Mouse (Mus musculus): ENCODE measurements around the gene Rexo1. TPM values are rescaled to one million over a fixed set of nuclear protein-coding genes. Genes with fewer than 3 reads are reported as not detected.

Gene Rexo1
- polyA plus RNA-seq, 1 experiment from 2014 or later, result 25.8 TPM

GRCm38 (mm10) chr10:80586407-80587304, 25.3 kb upstream of the Rexo1 start:
- Histone ChIP-seq H3K27ac (ENCODE audit: low read depth, low read length) (peak overlapping the region; percentile 39; the same call in 1 of the 2 replicates), H3K9ac (ENCODE audit: low read depth, low read length) (no peak overlapping the region), H3K36me3 (ENCODE audit: control insufficient read depth, insufficient read depth, low read length) (peaks cover 8% of the 10 kb centered on the region), H3K4me3 (ENCODE audit: low read length) (no peak overlapping the region), H3K4me1 (ENCODE audit: control insufficient read depth, insufficient read depth, low read depth, low read length) (peaks cover 21% of the 10 kb centered on the region), H3K9me3 (ENCODE audit: control insufficient read depth, low read length) (no peaks in the 10 kb centered on the region), H3K4me2 (ENCODE audit: low read length) (no peak overlapping the region), H3K27me3 (replicated peaks; ENCODE audit: control insufficient read depth, insufficient read depth, low read length) (no peaks in the 10 kb centered on the region)
- no peak for ATAC-seq
- 95% methylated on average over 44 of the region's 51 CpGs for WGBS

- WGBS, result 96% methylated on average over 8 of the region's 8 CpGs
- Histone ChIP-seq H3K4me2 (ENCODE audit: low read length) (no peak overlapping the region), H3K27ac (ENCODE audit: low read depth, low read length) (no peak overlapping the region), H3K27me3 (replicated peaks; ENCODE audit: control insufficient read depth, insufficient read depth, low read length) (no peaks in the 10 kb centered on the region), H3K4me1 (ENCODE audit: control insufficient read depth, insufficient read depth, low read depth, low read length) (peaks cover 21% of the 10 kb centered on the region), H3K9ac (ENCODE audit: low read depth, low read length) (no peak overlapping the region; the same call in 1 of the 2 replicates), H3K4me3 (ENCODE audit: low read length) (no peak overlapping the region), H3K36me3 (ENCODE audit: control insufficient read depth, insufficient read depth, low read length) (peaks cover 8% of the 10 kb centered on the region), H3K9me3 (ENCODE audit: control insufficient read depth, low read length) (no peaks in the 10 kb centered on the region)
- no peak for ATAC-seq
Observed at GRCm38 (mm10) chr10:80585581-80585980, 24.2 kb upstream of the Rexo1 start.

- H3K4me2 ChIP-seq (ENCODE audit: low read length), result no peak overlapping the region
- ATAC-seq, result no peak
- H3K9ac ChIP-seq (ENCODE audit: low read depth, low read length), result no peak overlapping the region
Observed at GRCm38 (mm10) chr10:80584642-80585552, 23.5 kb upstream of the Rexo1 start.

GRCm38 (mm10) chr10:80584045-80584488, 22.7 kb upstream of the Rexo1 start:
- Histone ChIP-seq H3K4me2 (ENCODE audit: low read length) (no peak overlapping the region), H3K27me3 (replicated peaks; ENCODE audit: control insufficient read depth, insufficient read depth, low read length) (no peaks in the 10 kb centered on the region), H3K9me3 (ENCODE audit: control insufficient read depth, low read length) (no peaks in the 10 kb centered on the region), H3K4me3 (ENCODE audit: low read length) (no peak overlapping the region), H3K4me1 (ENCODE audit: control insufficient read depth, insufficient read depth, low read depth, low read length) (peaks cover 15% of the 10 kb centered on the region), H3K9ac (ENCODE audit: low read depth, low read length) (no peak overlapping the region), H3K36me3 (ENCODE audit: control insufficient read depth, insufficient read depth, low read length) (peaks cover 8% of the 10 kb centered on the region), H3K27ac (ENCODE audit: low read depth, low read length) (no peak overlapping the region)
- ATAC-seq, result no peak
- 63% methylated on average over 12 of the region's 12 CpGs for WGBS

More at GRCm38 (mm10) chr10:80584642-80585552, 23.5 kb upstream of the Rexo1 start:
- peaks cover 21% of the 10 kb centered on the region for H3K4me1 ChIP-seq (ENCODE audit: control insufficient read depth, insufficient read depth, low read depth, low read length)
- H3K9me3 ChIP-seq (ENCODE audit: control insufficient read depth, low read length), result no peaks in the 10 kb centered on the region
- H3K36me3 ChIP-seq (ENCODE audit: control insufficient read depth, insufficient read depth, low read length), result peaks cover 8% of the 10 kb centered on the region
- no peaks in the 10 kb centered on the region for H3K27me3 ChIP-seq (replicated peaks; ENCODE audit: control insufficient read depth, insufficient read depth, low read length)
- WGBS, result 71% methylated on average over 12 of the region's 12 CpGs
- H3K27ac ChIP-seq (ENCODE audit: low read depth, low read length), result no peak overlapping the region
- H3K4me3 ChIP-seq (ENCODE audit: low read length), result no peak overlapping the region

- Histone ChIP-seq H3K4me1 (ENCODE audit: control insufficient read depth, insufficient read depth, low read depth, low read length) (peaks cover 15% of the 10 kb centered on the region), H3K9me3 (ENCODE audit: control insufficient read depth, low read length) (no peaks in the 10 kb centered on the region), H3K27ac (ENCODE audit: low read depth, low read length) (no peak overlapping the region), H3K4me2 (ENCODE audit: low read length) (no peak overlapping the region), H3K9ac (ENCODE audit: low read depth, low read length) (no peak overlapping the region), H3K4me3 (ENCODE audit: low read length) (no peak overlapping the region), H3K36me3 (ENCODE audit: control insufficient read depth, insufficient read depth, low read length) (peaks cover 8% of the 10 kb centered on the region), H3K27me3 (replicated peaks; ENCODE audit: control insufficient read depth, insufficient read depth, low read length) (no peaks in the 10 kb centered on the region)
- ATAC-seq, result no peak
- WGBS, result 86% methylated on average over 5 of the region's 5 CpGs
Observed at GRCm38 (mm10) chr10:80583047-80583446, 21.7 kb upstream of the Rexo1 start.

GRCm38 (mm10) chr10:80578911-80579310, 17.6 kb upstream of the Rexo1 start:
- WGBS, result 6% methylated on average over 8 of the region's 8 CpGs
- peak overlapping the region; percentile 94; the same call in 1 of the 2 replicates for H3K4me2 ChIP-seq (ENCODE audit: low read length)
- no peak overlapping the region; the same call in 1 of the 2 replicates for H3K4me3 ChIP-seq (ENCODE audit: low read length)
- H3K27me3 ChIP-seq (replicated peaks; ENCODE audit: control insufficient read depth, insufficient read depth, low read length), result no peaks in the 10 kb centered on the region
- H3K9ac ChIP-seq (ENCODE audit: low read depth, low read length), result no peak overlapping the region
- H3K4me1 ChIP-seq (ENCODE audit: control insufficient read depth, insufficient read depth, low read depth, low read length), result peaks cover 30% of the 10 kb centered on the region
- no peaks in the 10 kb centered on the region for H3K9me3 ChIP-seq (ENCODE audit: control insufficient read depth, low read length)
- no peak for ATAC-seq
- H3K36me3 ChIP-seq (ENCODE audit: control insufficient read depth, insufficient read depth, low read length), result peaks cover 8% of the 10 kb centered on the region
- H3K27ac ChIP-seq (ENCODE audit: low read depth, low read length), result no peak overlapping the region

- peak; percentile 16 for ATAC-seq
- peaks cover 37% of the 10 kb centered on the region for H3K4me1 ChIP-seq (ENCODE audit: control insufficient read depth, insufficient read depth, low read depth, low read length)
- peak overlapping the region; percentile 90 for H3K9ac ChIP-seq (ENCODE audit: low read depth, low read length)
- under 1% methylated on average over 29 of the region's 29 CpGs for WGBS
- H3K9me3 ChIP-seq (ENCODE audit: control insufficient read depth, low read length), result no peaks in the 10 kb centered on the region
- peak overlapping the region; percentile 90 for H3K27ac ChIP-seq (ENCODE audit: low read depth, low read length)
- H3K27me3 ChIP-seq (replicated peaks; ENCODE audit: control insufficient read depth, insufficient read depth, low read length), result no peaks in the 10 kb centered on the region
- peak overlapping the region; percentile 94 for H3K4me2 ChIP-seq (ENCODE audit: low read length)
- peaks cover 4% of the 10 kb centered on the region; the same call in 1 of the 2 replicates for H3K36me3 ChIP-seq (ENCODE audit: control insufficient read depth, insufficient read depth, low read length)
- H3K4me3 ChIP-seq (ENCODE audit: low read length), result peak overlapping the region; percentile 91
Observed at GRCm38 (mm10) chr10:80578131-80578750, 16.9 kb upstream of the Rexo1 start.

- 0 out of 2 replicates have a peak, but pooled peaks cover 3% of the 10 kb centered on the region for H3K36me3 ChIP-seq (ENCODE audit: control insufficient read depth, insufficient read depth, low read length)
- H3K4me1 ChIP-seq (ENCODE audit: control insufficient read depth, insufficient read depth, low read depth, low read length), result peaks cover 38% of the 10 kb centered on the region
- WGBS, result under 1% methylated on average over 63 of the region's 97 CpGs
Observed at GRCm38 (mm10) chr10:80577195-80578130, 16.1 kb upstream of the Rexo1 start, which contains the start of gene Klf16. Gene Klf16, minus strand, starts transcription at chr10:80577321.

More at GRCm38 (mm10) chr10:80577195-80578130, 16.1 kb upstream of the Rexo1 start, which contains the start of gene Klf16:
- H3K9ac ChIP-seq (ENCODE audit: low read depth, low read length), result peak within 1 kb of the TSS; percentile 90
- no peaks in the 10 kb centered on the region for H3K9me3 ChIP-seq (ENCODE audit: control insufficient read depth, low read length)
- peak within 1 kb of the TSS; percentile 94 for H3K4me2 ChIP-seq (ENCODE audit: low read length)
- H3K27ac ChIP-seq (ENCODE audit: low read depth, low read length), result peak within 1 kb of the TSS; percentile 90
- H3K4me3 ChIP-seq (ENCODE audit: low read length), result peak within 1 kb of the TSS; percentile 91
- H3K27me3 ChIP-seq (replicated peaks; ENCODE audit: control insufficient read depth, insufficient read depth, low read length), result no peaks in the 10 kb centered on the region
- ATAC-seq, result peak; percentile 78
